Comparison of ENCODE assay signal across 12 mouse cellular contexts in genomic region chr11:119954749-119955337, GRCm38 (mm10). TPM values are rescaled to one million over a fixed set of nuclear protein-coding genes. Genes with fewer than 3 reads are reported as not detected.
A peak's percentile ranks its signal among the peaks of the same experiment; 100 is the strongest.
DNase-seq lines count a peak whose midpoint lies in the region; ATAC-seq and TF ChIP-seq lines count a peak whose summit lies in the region.
"Had no signal": no experiment of that assay in that cellular context is flagged by ENCODE, and none has a peak within 500 bp of the region (broad histone marks: within the 10 kb centered on the region; RNA-seq: fewer than 3 reads in every experiment).

No protein-coding gene starts in this region.

- H3K27ac ChIP-seq in kidney, postnatal 0 days, result 0 out of 2 replicates have a peak overlapping the region, but pooled peaks have one; percentile 6
- H3K27ac ChIP-seq in limb, embryonic 15.5 days, result peak overlapping the region; percentile 11; the same call in 1 of the 2 replicates
- H3K27ac ChIP-seq: midbrain, embryonic 12.5 days had no signal

- DNase-seq in cerebellum, adult 11-12 months, result no peak
- DNase-seq in kidney, postnatal 0 days (ENCODE audit: low spot score), result no peak
- DNase-seq in kidney, postnatal 10 days, result no peak
- DNase-seq in thymus, postnatal 10 days (ENCODE audit: low spot score in 2 of 2), result no peak
- DNase-seq in left cerebral cortex, postnatal 14 days (ENCODE audit: low spot score in 2 of 2), result no peak
- DNase-seq: cerebellum, adult 9-10 months; kidney, postnatal 14 days; retina, postnatal 1 day had no signal

- intact Hi-C loops in left cerebral cortex, postnatal 14 days (cut with DNase I), result no loop called here

- no peak overlapping the region for H3K4me3 ChIP-seq in kidney, postnatal 0 days (replicated peaks; ENCODE audit: low read depth, low read length)
- H3K4me3 ChIP-seq in limb, embryonic 15.5 days, result no peak overlapping the region
- H3K4me3 ChIP-seq: midbrain, embryonic 12.5 days had no signal

- H3K9ac ChIP-seq in kidney, postnatal 0 days (ENCODE audit: low read depth, low read length), result no peak overlapping the region
- H3K9ac ChIP-seq in limb, embryonic 15.5 days, result no peak overlapping the region
- H3K9ac ChIP-seq: midbrain, embryonic 12.5 days had no signal

- no peaks in the 10 kb centered on the region for H3K9me3 ChIP-seq in kidney, postnatal 0 days (replicated peaks; ENCODE audit: low read length)
- H3K9me3 ChIP-seq in limb, embryonic 15.5 days, result no peaks in the 10 kb centered on the region
- H3K9me3 ChIP-seq: midbrain, embryonic 12.5 days had no signal

- H3K4me2 ChIP-seq in kidney, postnatal 0 days (ENCODE audit: low read length), result no peak overlapping the region
- H3K4me2 ChIP-seq in limb, embryonic 15.5 days, result no peak overlapping the region
- H3K4me2 ChIP-seq: midbrain, embryonic 12.5 days had no signal

- 0 out of 2 replicates have a peak, but pooled peaks have one; percentile 24 for ATAC-seq in cerebellum, adult (ENCODE audit: insufficient number of reproducible peaks, low FRiP score, low TSS enrichment)
- ATAC-seq in kidney, postnatal 0 days (replicated peaks; ENCODE audit: low FRiP score, low read depth), result no peak
- no peak for ATAC-seq in limb, embryonic 15.5 days (ENCODE audit: insufficient number of reproducible peaks, low FRiP score, low TSS enrichment, low read depth)
- ATAC-seq in neutrophil, adult 5-6 weeks (ENCODE audit: extremely low read depth, insufficient number of reproducible peaks, low FRiP score, poor library complexity, severe bottlenecking), result peak; percentile 88

- peaks cover 27% of the 10 kb centered on the region; the same call in 1 of the 2 replicates for H3K4me1 ChIP-seq in kidney, postnatal 0 days (replicated peaks; ENCODE audit: insufficient read depth, low read length)
- H3K4me1 ChIP-seq in limb, embryonic 15.5 days, result peaks cover 41% of the 10 kb centered on the region

- whole genome bisulfite sequencing in kidney, postnatal 0 days, result 58% methylated on average over 2 of the region's 2 CpGs
- 76% methylated on average over 2 of the region's 2 CpGs for WGBS in limb, embryonic 15.5 days

- H3K27me3 ChIP-seq in kidney, postnatal 0 days (ENCODE audit: insufficient read depth, low read length), result no peaks in the 10 kb centered on the region
- no peaks in the 10 kb centered on the region for H3K27me3 ChIP-seq in limb, embryonic 15.5 days
- H3K27me3 ChIP-seq: midbrain, embryonic 12.5 days had no signal

- no peak for TF ChIP-seq CTCF in kidney, postnatal 0 days (IDR thresholded peaks at IDR 0.05; ENCODE audit: low read depth)

- H3K36me3 ChIP-seq in kidney, postnatal 0 days (ENCODE audit: insufficient read depth, low read length), result no peaks in the 10 kb centered on the region
- H3K36me3 ChIP-seq in limb, embryonic 15.5 days, result peaks cover 4% of the 10 kb centered on the region; the same call in 1 of the 2 replicates
- H3K36me3 ChIP-seq: midbrain, embryonic 12.5 days had no signal

RNA-seq across cellular contexts. Expression of gene Baiap2, which starts 12.3 kb away (rescaled TPM):
- polyA plus RNA-seq in kidney, postnatal 0 days (2015; fragmentation: Nextera tagmentation; extraction: Ambion mirVana), result 21.4 and 23.8 TPM in 2 replicates
- 40.2 and 41.9 TPM in 2 replicates for polyA plus RNA-seq in limb, embryonic 15.5 days (2015; fragmentation: Nextera tagmentation; extraction: Ambion mirVana)
- 8.2 and 14.7 TPM in 2 replicates for total RNA-seq in neutrophil, adult 5-6 weeks (2017)
- total RNA-seq in left cerebral cortex, postnatal 14 days (2021), result 100 to 1,000 TPM; 197 to 200 TPM

RNA-seq across cellular contexts. Expression of gene Chmp6, which starts 41.6 kb away (rescaled TPM):
- 120 and 125 TPM in 2 replicates for polyA plus RNA-seq in kidney, postnatal 0 days (2015; fragmentation: Nextera tagmentation; extraction: Ambion mirVana)
- 97.2 and 101 TPM in 2 replicates for polyA plus RNA-seq in limb, embryonic 15.5 days (2015; fragmentation: Nextera tagmentation; extraction: Ambion mirVana)
- 20.0 and 21.4 TPM in 2 replicates for total RNA-seq in neutrophil, adult 5-6 weeks (2017)
- 10 to 100 TPM; 37.0 to 47.7 TPM for total RNA-seq in left cerebral cortex, postnatal 14 days (2021)

Comparison
In these comparisons a context has a peak if more than half of its experiments do, and no peak if none do; other contexts are left out.
1. ATAC-seq: peak in cerebellum, adult (single experiment) and neutrophil, adult 5-6 weeks (single experiment); none in kidney, postnatal 0 days (single experiment) and limb, embryonic 15.5 days (single experiment).
2. RNA of gene Baiap2, which starts 12.3 kb away (total RNA-seq): 197 to 200 TPM in left cerebral cortex, postnatal 14 days; 8.2 to 14.7 TPM in neutrophil, adult 5-6 weeks; every median in the first group is over 10 times any median in the second.